Mouse (Mus musculus) midbrain, postnatal 0 days (tissue): ENCODE measurements around the gene Htr2a. TPM values are rescaled to one million over a fixed set of nuclear protein-coding genes. Genes with fewer than 3 reads are reported as not detected.

Source experiments
- ATAC-seq: fragments of 200-750 bp; cut with Nextera tagmentation; 2 replicates; pipeline ENCODE4 v1.8.0; 2017; ENCODE audit warnings: moderate number of reproducible peaks, mild to moderate bottlenecking, moderate TSS enrichment, moderate library complexity; ENCODE audit not compliant: low FRiP score
- DNase-seq: peaks from one replicate; pipeline ENCODE4 v3.0.0-alpha.2; 2015; ENCODE audit warnings: low spot score
- H3K27ac ChIP-seq: fragments of 300-500 bp; sonication (generic); 2 replicates; pipeline ENCODE4 v1.5.1; 2014; ENCODE audit warnings: low read depth, mild to moderate bottlenecking, low read length, mixed read lengths
- H3K27me3 ChIP-seq: fragments of 300-500 bp; sonication (generic); 2 replicates; pipeline ENCODE4 v1.6.1; 2014; ENCODE audit warnings: low read length, control low read depth, mixed read lengths; ENCODE audit not compliant: insufficient read depth
- H3K36me3 ChIP-seq: fragments of 300-500 bp; sonication (generic); 2 replicates; pipeline ENCODE4 v1.6.1; 2014; ENCODE audit warnings: low read length, control low read depth, mixed read lengths; ENCODE audit not compliant: insufficient read depth
- H3K4me1 ChIP-seq: fragments of 300-500 bp; sonication (generic); 2 replicates; pipeline ENCODE4 v1.6.1; 2014; ENCODE audit warnings: mild to moderate bottlenecking, control low read depth, antibody characterized with exemption, low read length, mixed read lengths; ENCODE audit not compliant: insufficient read depth
- H3K4me2 ChIP-seq: fragments of 300-500 bp; sonication (generic); 2 replicates; pipeline ENCODE4 v1.6.1; 2014; ENCODE audit warnings: low read depth, mild to moderate bottlenecking, low read length, mixed read lengths; ENCODE audit not compliant: poor library complexity, severe bottlenecking
- H3K4me3 ChIP-seq: fragments of 300-500 bp; sonication (generic); 2 replicates; pipeline ENCODE4 v1.5.1; 2014; ENCODE audit warnings: low read depth, mild to moderate bottlenecking, low read length, moderate library complexity
- H3K9ac ChIP-seq: fragments of 300-500 bp; sonication (generic); replicated peaks from 2 replicates; pipeline ENCODE4 v1.6.1; 2014; ENCODE audit warnings: mild to moderate bottlenecking, low read length, moderate library complexity, mixed read lengths; ENCODE audit not compliant: poor library complexity, severe bottlenecking
- H3K9me3 ChIP-seq: fragments of 300-500 bp; sonication (generic); 2 replicates; pipeline ENCODE4 v1.6.1; 2016; ENCODE audit warnings: low read length, control low read depth
- CTCF ChIP-seq: IDR thresholded peaks from 2 replicates; pipeline ENCODE4 v1.5.1; 2016; ENCODE audit warnings: antibody characterized with exemption, mild to moderate bottlenecking
- WGBS: fragments of 180-500 bp; shearing (Covaris S2); extraction: QIAGEN DNeasy Blood & Tissue Kit; methylation state at CpG from one replicate; pipeline ENCODE4 v1.1.7; 2014; 5-methylcytosine and 5-hydroxymethylcytosine counted together
- polyA plus RNA-seq: library from polyadenylated mRNA; unstranded; fragments of >200 nt; fragmentation: Nextera tagmentation; extraction: Ambion mirVana; gene quantifications from 2 replicates; pipeline ENCODE4 v1.2.1, GENCODE M21; 2015
- total RNA-seq: library from RNA; depleted of rRNA; stranded (reverse); fragments of >200 nt; gene quantifications from 2 replicates; pipeline ENCODE4 v1.2.3, GENCODE M21; 2014

The Htr2a gene
- total and polyA plus RNA-seq, 2 experiments from 2014 or later: 2.0 to 7.9 TPM

DNA sequence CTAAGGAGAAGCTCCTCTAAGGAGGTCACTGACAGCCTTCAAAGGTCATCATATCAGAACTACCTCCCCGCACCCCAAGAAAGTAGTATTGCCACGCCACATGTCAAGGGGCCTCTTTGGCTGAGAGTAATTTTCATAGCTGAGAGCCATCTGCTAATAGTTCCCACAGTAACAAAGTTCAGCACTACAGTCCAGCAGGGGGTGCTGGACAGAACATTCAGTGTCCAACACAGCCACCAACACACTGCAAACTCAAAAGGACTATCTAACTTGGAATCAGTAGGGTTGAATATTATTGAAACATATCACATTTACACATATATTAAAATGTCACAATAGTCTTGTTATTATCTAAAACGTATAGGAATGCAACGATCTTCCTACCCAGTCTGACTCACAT lies 2.6 kb upstream of the Htr2a start:
- no peak overlapping the region for H3K9ac ChIP-seq
- ATAC-seq (no peak), DNase-seq (no peak)
- H3K9me3 ChIP-seq: no peaks in the 10 kb centered on the region
- no peaks in the 10 kb centered on the region for H3K36me3 ChIP-seq
- no peak overlapping the region for H3K4me3 ChIP-seq
- peak; percentile 27 for TF ChIP-seq CTCF
- H3K4me1 ChIP-seq: no peaks in the 10 kb centered on the region; the same call in 1 of the 2 replicates
- H3K27ac ChIP-seq: no peak overlapping the region
- H3K27me3 ChIP-seq: no peaks in the 10 kb centered on the region; the same call in 1 of the 2 replicates
- H3K4me2 ChIP-seq: no peak overlapping the region
- WGBS: 84% methylated on average over 4 of the region's 4 CpGs

DNA sequence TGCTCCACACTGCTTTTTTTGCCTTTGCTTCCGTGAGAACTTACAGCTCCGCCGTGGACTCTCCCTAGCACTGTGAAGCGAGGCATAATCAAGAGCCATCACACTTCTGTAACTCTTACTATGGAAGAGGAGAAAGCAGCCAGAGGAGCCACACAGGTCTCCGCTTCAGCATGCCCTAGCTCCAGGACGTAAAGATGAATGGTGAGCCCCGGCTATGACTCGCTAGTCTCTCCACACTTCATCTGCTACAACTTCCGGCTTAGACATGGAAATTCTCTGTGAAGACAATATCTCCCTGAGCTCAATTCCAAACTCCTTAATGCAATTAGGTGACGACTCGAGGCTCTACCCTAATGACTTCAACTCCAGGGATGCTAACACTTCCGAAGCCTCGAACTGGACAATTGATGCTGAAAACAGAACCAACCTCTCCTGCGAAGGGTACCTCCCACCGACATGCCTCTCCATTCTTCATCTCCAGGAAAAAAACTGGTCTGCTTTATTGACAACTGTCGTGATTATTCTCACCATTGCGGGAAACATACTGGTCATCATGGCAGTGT lies 1.1 kb downstream of the Htr2a start:
- Histone ChIP-seq H3K4me3 (peak overlapping the region; percentile 46), H3K9me3 (no peaks in the 10 kb centered on the region), H3K4me2 (peak overlapping the region; percentile 82), H3K36me3 (no peaks in the 10 kb centered on the region), H3K9ac (peak overlapping the region; percentile 48), H3K27ac (no peak overlapping the region), H3K4me1 (no peaks in the 10 kb centered on the region; the same call in 1 of the 2 replicates), H3K27me3 (no peaks in the 10 kb centered on the region; the same call in 1 of the 2 replicates)
- DNase-seq (peak; percentile 17), ATAC-seq (no peak)
- no peak for TF ChIP-seq CTCF
- 10% methylated on average over 17 of the region's 17 CpGs for WGBS

DNA sequence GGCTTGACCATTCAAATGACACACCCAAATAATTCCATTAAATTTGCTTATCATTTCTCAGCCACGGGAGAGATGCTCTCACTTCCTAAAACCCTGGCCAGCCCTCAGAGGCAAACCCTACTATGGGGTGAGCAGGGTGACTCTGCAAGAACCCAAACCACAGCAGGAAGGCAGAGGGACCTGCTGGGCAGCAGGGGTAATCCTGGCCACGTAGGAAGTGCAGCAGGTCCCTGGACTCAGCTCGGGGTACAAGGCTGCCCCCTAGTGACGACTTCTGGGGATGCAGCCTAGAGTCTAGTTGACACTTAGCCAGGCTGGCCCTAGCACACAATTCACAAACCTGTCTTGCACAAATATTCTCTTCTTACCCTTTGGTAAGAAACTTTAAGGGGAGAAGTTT lies 2.7 kb downstream of the Htr2a start:
- peak; percentile 97 for TF ChIP-seq CTCF
- peak overlapping the region; percentile 46 for H3K4me3 ChIP-seq
- H3K36me3 ChIP-seq: no peaks in the 10 kb centered on the region
- DNase-seq (peak; percentile 82), ATAC-seq (peak; percentile 57; the same call in 1 of the 2 replicates)
- H3K4me2 ChIP-seq: peak overlapping the region; percentile 82
- H3K27me3 ChIP-seq: no peaks in the 10 kb centered on the region; the same call in 1 of the 2 replicates
- 1% methylated on average over 4 of the region's 4 CpGs for WGBS
- H3K9ac ChIP-seq: peak overlapping the region; percentile 19; the same call in 1 of the 2 replicates
- H3K27ac ChIP-seq: no peak overlapping the region; the same call in 1 of the 2 replicates
- no peaks in the 10 kb centered on the region; the same call in 1 of the 2 replicates for H3K4me1 ChIP-seq
- no peaks in the 10 kb centered on the region for H3K9me3 ChIP-seq

DNA sequence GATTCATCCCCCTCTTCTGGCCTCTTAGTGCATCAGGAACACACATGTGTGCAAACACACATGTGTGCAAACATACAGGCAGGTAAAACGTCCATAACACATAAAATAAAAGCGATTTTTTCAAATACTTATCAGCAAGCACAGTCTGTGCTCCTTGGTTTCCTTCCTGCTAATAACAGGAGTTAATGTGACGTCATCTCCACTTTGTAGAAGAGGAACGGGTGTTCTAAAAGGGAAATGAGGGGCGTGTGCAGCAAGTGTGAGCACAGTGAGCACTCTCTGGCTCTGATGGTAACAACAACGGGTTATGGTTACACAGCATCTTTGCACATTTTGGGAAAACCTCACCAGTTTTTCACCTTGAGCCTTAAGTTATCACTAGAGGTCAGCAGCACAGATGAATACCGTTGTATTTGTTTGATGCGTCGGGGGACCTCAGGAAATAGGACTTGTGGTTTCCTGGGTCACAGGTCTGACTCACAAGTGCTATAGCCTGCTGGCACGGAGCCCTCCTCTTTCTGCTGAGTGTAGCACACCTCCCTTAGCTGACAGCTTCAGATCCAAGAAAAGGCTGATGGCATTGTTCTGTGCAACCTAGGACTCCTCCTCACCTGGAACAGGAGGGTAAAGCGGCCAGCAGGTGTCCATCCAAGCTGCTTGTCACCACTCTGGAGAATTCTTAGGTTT lies 5.6 kb downstream of the Htr2a start:
- Histone ChIP-seq H3K36me3 (no peaks in the 10 kb centered on the region), H3K27me3 (no peaks in the 10 kb centered on the region; the same call in 1 of the 2 replicates), H3K9ac (no peak overlapping the region), H3K9me3 (no peaks in the 10 kb centered on the region), H3K4me2 (no peak overlapping the region), H3K4me3 (no peak overlapping the region), H3K27ac (no peak overlapping the region), H3K4me1 (no peaks in the 10 kb centered on the region; the same call in 1 of the 2 replicates)
- no peak for TF ChIP-seq CTCF
- ATAC-seq (no peak), DNase-seq (no peak)
- 78% methylated on average over 11 of the region's 11 CpGs for WGBS

DNA sequence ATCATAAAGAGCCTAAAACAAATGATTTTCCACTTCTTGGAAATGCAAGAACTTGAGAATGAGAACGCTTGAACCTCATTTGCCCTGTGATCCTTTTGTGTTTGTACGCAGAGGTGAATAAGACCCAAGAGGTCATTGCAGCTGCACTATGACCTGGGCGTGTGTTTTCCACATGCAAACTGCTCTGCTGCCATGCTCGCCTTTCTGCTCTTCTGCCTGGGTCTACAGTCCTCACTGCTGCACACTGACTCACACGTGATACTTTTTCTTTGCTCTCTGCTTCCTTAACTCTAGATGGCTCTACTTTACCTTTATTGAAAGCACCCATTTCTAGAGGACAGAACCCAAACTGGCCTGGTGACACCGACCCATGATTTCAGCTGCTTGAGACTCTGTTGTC lies 9.4 kb downstream of the Htr2a start:
- DNase-seq (no peak), ATAC-seq (no peak)
- no peaks in the 10 kb centered on the region for H3K27me3 ChIP-seq
- no peaks in the 10 kb centered on the region for H3K36me3 ChIP-seq
- no peak for TF ChIP-seq CTCF
- no peak overlapping the region for H3K4me3 ChIP-seq
- 85% methylated on average over 6 of the region's 6 CpGs for WGBS
- H3K9me3 ChIP-seq: no peaks in the 10 kb centered on the region
- H3K4me1 ChIP-seq: no peaks in the 10 kb centered on the region
- no peak overlapping the region for H3K9ac ChIP-seq
- no peak overlapping the region for H3K27ac ChIP-seq
- no peak overlapping the region for H3K4me2 ChIP-seq

DNA sequence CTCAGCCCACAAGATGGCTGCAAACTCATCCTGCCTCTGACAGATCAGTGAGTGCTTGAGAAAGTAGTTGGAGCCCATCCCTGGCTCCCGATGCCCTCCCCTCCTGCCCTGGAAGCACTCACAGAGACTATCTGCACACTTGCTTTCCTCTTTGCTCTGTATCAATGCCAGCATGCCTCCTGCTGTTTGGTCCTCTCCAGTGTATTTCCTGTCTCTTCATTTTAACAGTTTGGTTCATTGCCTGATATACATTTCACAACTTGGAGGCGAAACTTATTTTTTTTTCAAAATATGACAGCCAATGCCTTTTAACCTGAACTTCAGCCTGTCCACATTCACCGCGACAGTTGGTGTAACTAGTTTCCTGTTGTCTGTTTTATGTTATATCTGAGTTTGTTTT lies 11.0 kb downstream of the Htr2a start:
- no peak for ATAC-seq
- TF ChIP-seq CTCF: no peak; the same call in 1 of the 2 replicates
- WGBS: 83% methylated on average over 4 of the region's 4 CpGs

More for the DNA sequence above, 11.0 kb downstream of the Htr2a start:
- H3K9me3 ChIP-seq: no peaks in the 10 kb centered on the region
- no peaks in the 10 kb centered on the region for H3K36me3 ChIP-seq
- no peak overlapping the region for H3K27ac ChIP-seq
- no peak overlapping the region for H3K9ac ChIP-seq
- no peak overlapping the region for H3K4me2 ChIP-seq
- H3K4me3 ChIP-seq: no peak overlapping the region
- H3K27me3 ChIP-seq: no peaks in the 10 kb centered on the region
- H3K4me1 ChIP-seq: no peaks in the 10 kb centered on the region
- no peak for DNase-seq
